Mouse (Mus musculus): ENCODE measurements around the gene Gcnt3. TPM values are rescaled to one million over a fixed set of nuclear protein-coding genes. Genes with fewer than 3 reads are reported as not detected.
"Not testable (repeated sequence)": the region's sequence is repeated elsewhere in the genome, so short reads cannot be mapped to it uniquely, and the experiment has no call there.

Gene Gcnt3
- total RNA-seq, 4 experiments from 2014 or later: not detected

- DNase-seq (ENCODE audit: low spot score in 2 of 2): no peak
Observed at GRCm38 (mm10) chr9:70044865-70045264, 7.0 kb upstream of the Gcnt3 start.

- no peak for DNase-seq (ENCODE audit: low spot score in 2 of 2)
Observed at GRCm38 (mm10) chr9:70042935-70043334, 5.0 kb upstream of the Gcnt3 start.

- DNase-seq (ENCODE audit: low spot score in 2 of 2): no peak
Observed at GRCm38 (mm10) chr9:70042137-70042536, 4.2 kb upstream of the Gcnt3 start.

GRCm38 (mm10) chr9:70040570-70040969 is 2.7 kb upstream of the Gcnt3 start:
- DNase-seq (ENCODE audit: low spot score in 2 of 2): no peak

DNA sequence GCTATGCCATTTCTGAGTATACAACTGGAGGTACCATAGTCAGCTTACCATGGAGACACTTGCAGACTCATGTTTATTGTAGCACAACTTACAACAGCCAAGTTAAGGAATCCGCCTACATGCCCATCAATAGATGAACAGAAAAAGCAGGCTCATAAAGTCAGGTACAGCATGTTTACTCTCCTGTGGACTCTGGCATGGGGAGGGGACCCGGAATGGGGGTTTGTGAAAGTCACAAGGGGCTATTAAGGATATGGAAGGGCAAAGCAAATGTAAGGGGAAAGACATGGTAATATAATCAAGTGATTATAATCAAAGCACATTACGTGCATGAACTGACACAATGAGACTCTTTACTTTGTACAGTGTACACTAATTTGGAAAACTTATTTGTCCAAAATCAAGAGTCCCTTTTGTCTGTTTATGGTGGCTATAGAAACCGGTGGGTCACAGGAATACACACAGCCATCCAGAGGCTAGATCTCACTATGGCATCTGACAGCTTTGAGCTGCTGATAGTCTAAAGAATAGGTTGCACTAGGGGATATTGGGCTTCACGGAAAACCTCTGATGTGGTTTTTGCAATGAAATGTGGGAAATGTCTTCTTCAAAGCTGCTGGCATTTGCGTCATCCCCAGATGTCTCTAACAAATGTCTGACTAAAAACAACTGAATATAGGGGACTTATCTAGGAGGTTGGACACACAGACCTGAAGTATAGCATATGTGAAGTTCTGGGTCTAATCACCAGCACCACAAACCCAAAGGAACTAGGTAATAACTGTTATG is 1.9 kb upstream of the Gcnt3 start:
- DNase-seq (ENCODE audit: low spot score in 2 of 2): no peak

DNA sequence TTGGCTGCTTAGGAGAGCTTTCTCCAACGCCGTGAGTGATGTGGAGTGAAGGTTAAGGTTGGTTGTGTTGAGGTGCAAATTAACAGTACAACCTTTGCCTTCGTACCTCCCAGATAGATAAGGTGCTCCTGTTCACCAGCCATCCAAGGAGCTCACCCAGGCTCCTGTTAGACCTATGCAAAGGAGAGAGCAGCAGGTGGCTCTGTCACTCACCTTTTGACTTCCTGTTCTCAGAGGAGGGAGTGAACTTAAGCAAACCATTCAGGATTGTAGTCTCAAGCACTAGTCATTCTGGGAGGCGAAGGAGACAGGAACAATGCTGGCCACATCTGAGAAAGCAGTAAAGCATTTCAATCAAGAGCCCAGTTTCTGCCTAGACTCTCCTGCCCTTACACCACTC is 1.2 kb downstream of the Gcnt3 start:
- no peak for DNase-seq (ENCODE audit: low spot score in 2 of 2)

GRCm38 (mm10) chr9:70034702-70035101 is 3.2 kb downstream of the Gcnt3 start:
- no peak for DNase-seq (ENCODE audit: low spot score in 2 of 2)

DNA sequence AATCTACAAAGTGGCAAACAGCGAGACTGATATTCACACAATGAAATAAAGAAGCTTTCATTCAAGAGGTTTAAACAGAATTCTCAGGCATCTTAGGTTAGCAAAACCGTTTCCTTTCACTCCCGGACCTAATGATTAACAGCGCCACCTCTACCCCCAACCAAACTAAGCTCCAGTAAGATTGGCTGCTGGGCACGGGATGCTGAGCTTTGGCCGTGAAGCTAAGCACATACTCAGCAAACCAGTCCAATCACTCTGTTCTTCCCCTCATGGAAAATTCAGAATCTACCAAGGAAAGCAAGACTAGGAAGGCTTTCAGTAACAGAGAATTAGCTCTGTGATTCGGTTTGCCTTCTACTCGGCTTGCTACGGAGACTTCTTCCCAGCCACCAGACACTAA is 4.8 kb downstream of the Gcnt3 start:
- no peak for DNase-seq (ENCODE audit: low spot score in 2 of 2)

- no peak for DNase-seq (ENCODE audit: low spot score in 2 of 2)
Observed at GRCm38 (mm10) chr9:70032167-70032566, 5.7 kb downstream of the Gcnt3 start.

DNA sequence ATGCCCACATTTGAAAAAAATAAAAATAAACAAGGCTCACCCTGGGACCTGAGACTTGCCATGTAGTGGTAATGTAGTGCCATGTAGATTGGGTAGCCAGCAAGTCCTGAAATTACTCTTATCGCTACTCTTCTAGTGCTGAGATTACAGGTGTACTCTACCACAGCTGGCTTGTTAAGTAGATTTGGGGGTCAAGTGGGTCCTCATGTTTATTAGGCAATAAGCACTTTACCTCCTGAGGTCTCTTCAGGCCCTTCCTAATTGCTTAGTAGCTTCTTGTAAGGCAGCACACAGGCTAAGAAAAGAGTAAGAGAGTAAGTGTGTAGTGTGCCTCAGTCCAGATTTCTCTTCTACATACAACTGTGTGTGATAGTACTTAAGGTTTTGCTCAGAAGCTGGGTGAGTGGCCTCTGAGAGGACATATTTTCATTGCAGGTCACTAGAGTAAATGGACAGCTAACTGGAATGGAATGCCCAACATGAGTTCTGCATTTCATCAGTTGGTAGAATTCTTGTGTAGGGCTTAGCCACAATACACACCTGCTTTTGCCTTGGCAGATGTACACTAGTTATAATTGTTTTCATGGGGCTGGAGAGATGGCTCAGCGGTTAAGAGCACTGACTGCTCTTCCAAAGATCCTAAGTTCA is 12.4 kb downstream of the Gcnt3 start:
- DNase-seq (ENCODE audit: low spot score in 2 of 2): no peak

GRCm38 (mm10) chr9:70024648-70025047 is 13.2 kb downstream of the Gcnt3 start:
- DNase-seq (ENCODE audit: low spot score in 2 of 2): no peak

GRCm38 (mm10) chr9:70023615-70024014 is 14.3 kb downstream of the Gcnt3 start:
- DNase-seq (ENCODE audit: low spot score in 2 of 2): not testable (repeated sequence)

DNA sequence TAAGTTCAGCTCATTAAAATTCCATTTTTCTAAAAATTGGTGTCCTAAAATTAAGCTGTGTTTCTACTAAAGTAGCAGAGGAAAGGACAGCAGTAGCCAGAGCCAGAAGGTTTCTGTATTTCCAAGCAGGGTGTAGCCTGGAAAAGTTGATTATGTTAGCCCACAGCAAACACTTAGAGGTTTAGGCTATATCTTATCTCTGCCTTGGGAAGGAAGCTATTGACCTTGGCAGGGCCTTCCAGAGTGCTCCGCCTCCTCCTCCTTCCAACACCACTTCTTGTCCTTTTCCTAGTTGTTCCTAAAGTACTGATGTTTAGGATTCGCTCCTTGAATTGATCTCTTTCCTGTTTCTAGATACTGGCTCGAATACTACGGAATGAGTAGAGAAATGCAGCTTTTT is 15.8 kb downstream of the Gcnt3 start:
- no peak for DNase-seq (ENCODE audit: low spot score in 2 of 2)

GRCm38 (mm10) chr9:70021610-70022009 is 16.3 kb downstream of the Gcnt3 start:
- no peak for DNase-seq (ENCODE audit: low spot score in 2 of 2)

DNA sequence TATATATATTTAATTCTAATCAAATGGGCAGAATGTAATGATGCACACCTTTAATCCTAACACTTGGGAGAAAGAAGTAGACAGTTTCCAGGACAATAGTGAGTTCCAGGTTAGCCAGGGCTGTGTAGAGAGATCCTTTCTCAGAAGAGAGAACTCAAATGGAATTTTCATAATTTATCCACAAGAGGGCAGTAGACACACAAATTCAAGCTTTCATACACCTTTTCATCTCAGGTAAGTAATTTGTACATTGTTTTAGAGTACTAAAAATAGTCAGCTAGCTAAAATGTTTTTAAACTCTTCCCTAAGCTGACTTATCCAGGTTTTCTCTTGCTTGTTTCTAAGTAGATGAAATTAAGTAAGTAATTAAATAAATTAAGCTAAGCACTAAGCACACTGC is 19.0 kb downstream of the Gcnt3 start:
- no peak for DNase-seq (ENCODE audit: low spot score in 2 of 2)

DNA sequence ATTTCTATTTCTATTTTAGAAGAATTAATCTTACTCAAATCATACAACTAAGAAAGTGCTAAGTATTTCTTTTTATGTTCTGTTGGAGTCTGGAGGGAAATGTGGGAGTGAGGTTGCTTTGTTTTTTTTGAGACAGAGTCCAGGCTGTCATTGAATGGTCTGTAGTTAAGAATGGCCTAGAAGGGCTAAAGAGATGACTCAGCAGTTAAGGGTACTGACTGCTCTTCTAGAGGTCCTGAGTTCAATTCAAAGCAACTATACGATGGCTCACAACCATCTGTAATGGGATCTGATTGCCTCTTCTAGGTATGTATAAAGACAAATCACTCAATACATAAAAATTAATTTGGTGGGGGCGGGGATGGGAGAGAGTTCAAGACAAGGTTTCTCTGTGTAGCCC is 22.3 kb downstream of the Gcnt3 start:
- DNase-seq (ENCODE audit: low spot score in 2 of 2): no peak

DNA sequence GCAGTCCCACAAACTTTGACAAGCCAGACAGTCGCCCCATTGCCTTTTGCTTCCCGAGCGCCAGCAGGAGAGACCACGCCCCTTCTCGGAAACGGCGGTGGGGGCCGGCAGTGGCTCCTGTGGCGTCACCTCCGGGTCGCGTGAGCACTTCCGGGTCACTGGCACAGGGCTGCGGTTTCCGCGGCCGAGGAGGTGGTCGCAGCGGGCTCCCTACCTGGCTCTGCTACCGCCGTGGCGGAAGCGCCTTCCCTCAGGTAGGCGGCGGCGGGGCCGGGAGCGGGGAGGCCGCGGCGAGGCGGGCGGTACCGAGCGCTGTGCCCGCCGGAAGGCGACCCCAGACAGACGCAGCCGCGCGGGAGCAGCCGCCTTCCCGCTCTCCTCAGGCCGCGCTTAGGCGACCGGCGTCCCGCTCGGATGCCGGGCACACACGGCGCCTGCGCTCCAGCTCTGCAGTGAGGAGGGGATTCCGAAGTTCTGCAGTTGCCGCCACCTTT is 25.4 kb downstream of the Gcnt3 start, which contains the start of gene Gtf2a2:
TSS of gene Gtf2a2 (plus strand) at position 143 of the 494 bp plus-strand sequence.
- peak; percentile 84 to 87 for DNase-seq (ENCODE audit: low spot score in 2 of 2)

DNA sequence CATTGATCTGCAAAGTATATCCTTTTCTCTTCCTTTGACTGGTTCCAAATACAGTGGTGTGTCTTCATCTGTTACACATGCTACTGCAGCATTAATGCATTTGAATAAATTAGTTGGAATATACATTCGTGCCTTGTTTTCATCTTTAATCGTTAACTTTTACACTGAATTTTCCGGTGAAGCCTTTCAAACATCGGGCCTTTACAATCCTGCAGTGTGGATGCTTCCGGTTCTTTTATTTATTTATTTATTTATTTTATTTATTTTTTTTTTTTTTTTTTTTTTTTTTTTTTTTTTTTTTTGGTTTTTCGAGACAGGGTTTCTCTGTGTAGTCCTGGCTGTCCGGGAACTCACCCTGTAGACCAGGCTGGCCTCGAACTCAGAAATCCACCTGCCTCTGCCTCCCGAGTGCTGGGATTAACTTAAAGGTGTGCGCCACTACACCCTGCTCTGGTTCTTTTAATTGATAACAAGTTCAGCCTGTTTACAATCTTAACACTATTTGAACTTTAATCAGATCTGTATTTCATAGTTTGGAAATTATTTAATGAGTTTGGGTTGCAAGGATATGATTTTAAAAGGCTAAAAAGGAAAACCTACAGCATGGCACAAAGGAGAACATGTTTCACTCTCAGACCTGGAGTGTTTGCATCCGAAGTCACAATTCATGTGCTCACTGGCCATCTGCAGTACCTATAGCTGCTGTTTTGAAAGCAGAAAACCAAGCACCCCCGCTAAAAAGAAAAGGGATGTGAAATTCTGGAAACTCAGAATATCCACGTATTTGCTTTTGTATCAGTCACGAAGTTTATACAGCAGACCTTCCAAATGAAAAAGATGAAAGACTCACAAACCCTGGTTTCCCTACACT is 26.1 kb downstream of the Gcnt3 start:
- no peak for DNase-seq (ENCODE audit: low spot score in 2 of 2)

DNA sequence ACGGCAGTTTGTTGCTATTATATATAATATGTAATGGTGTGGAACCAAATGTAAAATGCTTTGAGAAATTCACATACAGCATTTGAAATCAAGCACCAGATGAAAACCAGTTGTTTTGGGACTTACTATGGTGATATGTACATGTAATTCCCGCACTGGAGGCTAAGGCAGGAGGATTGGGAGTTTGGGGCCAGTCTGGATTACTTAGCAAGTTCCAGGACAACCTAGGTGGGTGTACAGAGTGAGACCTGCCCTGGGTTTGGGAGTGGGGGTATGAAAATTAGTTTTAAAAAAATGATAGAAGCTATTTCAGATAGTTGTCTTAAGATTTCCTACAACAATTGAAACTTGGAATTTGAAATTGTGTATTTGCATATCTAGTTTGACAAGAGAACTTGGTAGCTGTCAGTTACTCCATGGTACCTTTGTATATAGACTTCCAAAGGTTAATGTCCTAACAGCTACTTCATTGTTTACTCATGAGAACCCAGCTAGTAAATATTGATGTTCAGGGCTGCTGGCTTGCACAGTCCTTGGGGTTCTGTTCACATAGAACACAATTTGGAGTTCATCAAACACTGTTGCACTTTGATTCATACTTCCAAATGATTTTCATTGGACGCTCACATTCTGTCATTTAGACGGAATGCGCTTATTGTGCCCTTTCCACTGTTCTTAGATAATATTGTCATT is 27.0 kb downstream of the Gcnt3 start:
- no peak for DNase-seq (ENCODE audit: low spot score in 2 of 2)

DNA sequence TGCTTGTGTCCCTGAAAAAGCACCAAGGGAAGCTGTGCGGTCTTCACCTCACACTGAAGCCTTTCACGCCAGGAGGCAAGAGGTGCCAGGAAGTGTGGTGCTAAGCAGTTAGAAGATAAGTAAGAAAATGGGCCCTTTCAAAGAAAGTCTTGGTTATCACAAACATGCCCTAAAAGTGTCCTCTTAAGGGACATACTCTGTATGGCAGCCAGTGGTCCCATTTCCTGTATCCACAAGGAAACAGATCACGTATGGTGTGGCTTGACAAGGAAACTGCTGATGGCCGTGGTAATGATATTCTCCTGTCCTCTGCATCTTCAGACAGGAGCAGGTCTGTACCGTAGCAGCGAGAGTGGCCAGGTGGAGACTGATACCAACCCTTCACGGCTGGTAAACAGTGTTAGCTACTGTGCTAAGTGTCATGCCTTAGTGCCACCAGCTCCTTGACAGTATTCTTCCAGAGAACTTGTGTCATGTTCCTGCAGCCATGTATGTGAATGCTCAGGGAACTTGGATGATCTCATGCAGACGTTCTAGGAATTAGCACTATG is 28.1 kb downstream of the Gcnt3 start:
- no peak for DNase-seq (ENCODE audit: low spot score in 2 of 2)

Measured in gastrocnemius, adult 8-10 months (tissue).